Mouse (Mus musculus) embryonic facial prominence, embryonic 10.5 days (tissue): ENCODE measurements at regions not wholly inside any gene's neighbourhood (a gene's known extent, or its start where the extent isn't known, plus 50 kb on each side); places are given as distances from the start of the nearest gene placed in this dataset.
A peak's percentile ranks its signal among the peaks of the same experiment; 100 is the strongest.

ENCODE experiments used
- DNase-seq: peaks from one replicate; pipeline ENCODE4 v3.0.0-alpha.2; 2017; ENCODE audit warnings: low spot score
- H3K27ac ChIP-seq: fragments of 300-500 bp; sonication (generic); replicated peaks from 2 replicates; pipeline ENCODE4 v1.5.1; 2016; ENCODE audit warnings: mild to moderate bottlenecking
- H3K27me3 ChIP-seq: fragments of 300-500 bp; sonication (generic); replicated peaks from 2 replicates; pipeline ENCODE4 v1.6.1; 2016; ENCODE audit warnings: low read depth, mild to moderate bottlenecking; ENCODE audit not compliant: poor library complexity, severe bottlenecking
- H3K36me3 ChIP-seq: fragments of 300-500 bp; sonication (generic); replicated peaks from 2 replicates; pipeline ENCODE4 v1.6.1; 2016; ENCODE audit warnings: mild to moderate bottlenecking, moderate library complexity
- H3K4me1 ChIP-seq: fragments of 300-500 bp; sonication (generic); 2 replicates; pipeline ENCODE4 v1.6.1; 2016
- H3K4me3 ChIP-seq: fragments of 300-500 bp; sonication (generic); 2 replicates; pipeline ENCODE4 v1.5.1; 2016; ENCODE audit warnings: mild to moderate bottlenecking, moderate library complexity
- H3K9me3 ChIP-seq: fragments of 300-500 bp; sonication (generic); 2 replicates; pipeline ENCODE4 v1.6.1; 2016; ENCODE audit warnings: mild to moderate bottlenecking
- WGBS: fragments of 180-500 bp; shearing (Covaris S2); methylation state at CpG from one replicate; pipeline ENCODE4 v1.1.7; 2016; 5-methylcytosine and 5-hydroxymethylcytosine counted together

DNA sequence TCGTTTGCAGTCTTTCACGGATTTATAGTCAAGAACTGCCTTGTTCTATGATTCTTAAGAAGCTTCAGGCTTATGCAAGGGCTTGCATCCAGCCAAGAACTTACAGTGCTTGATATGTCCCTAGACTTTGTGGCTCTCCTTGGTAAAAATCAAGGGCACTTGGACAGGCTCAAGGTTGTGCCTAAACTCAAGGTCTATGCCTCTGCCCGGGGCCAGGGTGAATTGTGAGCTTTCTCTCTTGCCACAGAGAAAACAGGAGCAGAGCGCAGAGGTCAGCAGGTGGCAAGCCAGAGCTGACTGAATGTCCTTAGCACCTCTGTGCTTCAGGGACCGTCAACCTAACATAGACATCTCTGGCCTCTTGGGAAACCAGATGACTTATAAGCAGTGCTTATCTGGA lies 413.2 kb downstream of the Ate1 start:
- DNase-seq = no peak
- 69% methylated on average over 5 of the region's 5 CpGs for WGBS
- Histone ChIP-seq H3K4me3 (no peak overlapping the region), H3K27me3 (no peaks in the 10 kb centered on the region), H3K36me3 (no peaks in the 10 kb centered on the region), H3K9me3 (no peaks in the 10 kb centered on the region), H3K4me1 (peaks cover 31% of the 10 kb centered on the region), H3K27ac (peak overlapping the region; percentile 12; the same call in 1 of the 2 replicates)

DNA sequence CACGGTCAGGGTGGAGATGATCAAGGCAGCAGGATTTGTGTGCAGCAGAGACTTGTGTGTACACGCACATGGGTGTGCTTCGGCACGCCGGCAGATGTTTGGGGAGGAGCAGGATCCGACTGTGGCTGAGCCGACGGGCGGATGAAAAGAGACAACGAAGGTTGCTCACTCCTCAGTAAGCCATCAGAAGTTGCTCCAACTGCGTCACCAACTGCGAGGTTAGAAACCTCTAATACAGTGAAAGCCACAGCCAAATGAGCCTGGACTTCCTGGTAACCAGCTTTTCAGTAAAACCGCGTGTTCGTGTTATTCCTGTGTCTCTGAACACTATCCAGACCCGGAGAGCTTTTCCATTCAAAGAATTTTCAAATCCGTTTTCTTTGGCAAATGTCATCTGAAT lies 411.8 kb downstream of the Ate1 start:
- Histone ChIP-seq H3K9me3 (no peaks in the 10 kb centered on the region), H3K4me3 (no peak overlapping the region), H3K27me3 (no peaks in the 10 kb centered on the region), H3K27ac (no peak overlapping the region), H3K36me3 (no peaks in the 10 kb centered on the region), H3K4me1 (peaks cover 31% of the 10 kb centered on the region)
- WGBS = 92% methylated on average over 17 of the region's 17 CpGs
- no peak for DNase-seq
